Mouse (Mus musculus) telencephalon, adult 2 months (tissue): ENCODE measurements around the gene Galnt7.
A peak's percentile ranks its signal among the peaks of the same experiment; 100 is the strongest.

Source experiments
- DNase-seq: peaks from one replicate; pipeline ENCODE4 v3.0.0-alpha.2; 2011; ENCODE audit warnings: low read depth, low spot score

Gene Galnt7

GRCm38 (mm10) chr8:57652456-57653055 is at the start of gene Galnt7:
Gene Galnt7, minus strand, starts transcription at chr8:57653032.
- DNase-seq = peak; percentile 15

- DNase-seq = no peak
Observed at GRCm38 (mm10) chr8:57688633-57689032, 35.8 kb upstream of the Galnt7 start.

GRCm38 (mm10) chr8:57685803-57686202 is 33.0 kb upstream of the Galnt7 start:
- no peak for DNase-seq

- DNase-seq = no peak
Observed at GRCm38 (mm10) chr8:57680044-57680443, 27.2 kb upstream of the Galnt7 start.

GRCm38 (mm10) chr8:57664121-57664520 is 11.3 kb upstream of the Galnt7 start:
- no peak for DNase-seq

GRCm38 (mm10) chr8:57660019-57660418 is 7.2 kb upstream of the Galnt7 start:
- DNase-seq = no peak

GRCm38 (mm10) chr8:57656446-57656845 is 3.6 kb upstream of the Galnt7 start:
- DNase-seq = no peak

GRCm38 (mm10) chr8:57654146-57654545 is 1.3 kb upstream of the Galnt7 start:
- no peak for DNase-seq

- DNase-seq = peak; percentile 13
Observed at GRCm38 (mm10) chr8:57653768-57654125, 915 bp upstream of the Galnt7 start.

- DNase-seq = peak; percentile 10
Observed at GRCm38 (mm10) chr8:57653056-57653767, 380 bp upstream of the Galnt7 start.

- no peak for DNase-seq
Observed at GRCm38 (mm10) chr8:57651689-57652455, 960 bp downstream of the Galnt7 start.

- DNase-seq = no peak
Observed at GRCm38 (mm10) chr8:57651357-57651688, 1.5 kb downstream of the Galnt7 start.

GRCm38 (mm10) chr8:57650216-57650615 is 2.6 kb downstream of the Galnt7 start:
- no peak for DNase-seq

- DNase-seq = no peak
Observed at GRCm38 (mm10) chr8:57647566-57647965, 5.3 kb downstream of the Galnt7 start.

- DNase-seq = no peak
Observed at GRCm38 (mm10) chr8:57644281-57644680, 8.6 kb downstream of the Galnt7 start.

GRCm38 (mm10) chr8:57642722-57643121 is 10.1 kb downstream of the Galnt7 start:
- DNase-seq = no peak

GRCm38 (mm10) chr8:57638925-57639324 is 13.9 kb downstream of the Galnt7 start:
- DNase-seq = no peak

GRCm38 (mm10) chr8:57637599-57638280 is 15.1 kb downstream of the Galnt7 start:
- no peak for DNase-seq

- no peak for DNase-seq
Observed at GRCm38 (mm10) chr8:57636698-57637097, 16.1 kb downstream of the Galnt7 start.

GRCm38 (mm10) chr8:57636281-57636680 is 16.6 kb downstream of the Galnt7 start:
- DNase-seq = no peak

- DNase-seq = no peak
Observed at GRCm38 (mm10) chr8:57631780-57632179, 21.1 kb downstream of the Galnt7 start.

- DNase-seq = no peak
Observed at GRCm38 (mm10) chr8:57630148-57630547, 22.7 kb downstream of the Galnt7 start.
